Mouse (Mus musculus) limb, embryonic 14.5 days (tissue): Measurements from ENCODE around the gene Gm43518. TPM values are rescaled to one million over a fixed set of nuclear protein-coding genes. Genes with fewer than 3 reads are reported as not detected.

Experiments used
- ATAC-seq: fragments of 200-750 bp; cut with Nextera tagmentation; 2 replicates; pipeline ENCODE4 v1.8.0; 2017; ENCODE audit warnings: low read depth, moderate number of reproducible peaks, moderate TSS enrichment; ENCODE audit not compliant: low FRiP score
- DNase-seq: peaks from one replicate; pipeline ENCODE4 v3.0.0-alpha.2; 2015; ENCODE audit warnings: low spot score
- H3K27ac ChIP-seq: fragments of 300-500 bp; sonication (generic); replicated peaks from 2 replicates; pipeline ENCODE4 v1.5.1; 2014; ENCODE audit warnings: low read depth, mild to moderate bottlenecking, low read length, moderate library complexity, mixed read lengths
- H3K27me3 ChIP-seq: fragments of 300-500 bp; sonication (generic); 2 replicates; pipeline ENCODE4 v1.6.1; 2014; ENCODE audit warnings: low read length, mixed read lengths; ENCODE audit not compliant: control insufficient read depth, insufficient read depth
- H3K36me3 ChIP-seq: fragments of 300-500 bp; sonication (generic); 2 replicates; pipeline ENCODE4 v1.6.1; 2014; ENCODE audit warnings: mild to moderate bottlenecking, low read length, moderate library complexity, mixed read lengths; ENCODE audit not compliant: control insufficient read depth, insufficient read depth
- H3K4me1 ChIP-seq: fragments of 300-500 bp; sonication (generic); 2 replicates; pipeline ENCODE4 v1.6.1; 2014; ENCODE audit warnings: antibody characterized with exemption, low read length, mixed read lengths; ENCODE audit not compliant: control insufficient read depth, insufficient read depth
- H3K4me2 ChIP-seq: fragments of 300-500 bp; sonication (generic); replicated peaks from 2 replicates; pipeline ENCODE4 v1.6.1; 2014; ENCODE audit warnings: low read depth, mild to moderate bottlenecking, low read length, moderate library complexity; ENCODE audit not compliant: severe bottlenecking
- H3K4me3 ChIP-seq: fragments of 300-500 bp; sonication (generic); replicated peaks from 2 replicates; pipeline ENCODE4 v1.5.1; 2014; ENCODE audit warnings: low read length
- H3K9ac ChIP-seq: fragments of 300-500 bp; sonication (generic); 2 replicates; pipeline ENCODE4 v1.6.1; 2014; ENCODE audit warnings: mild to moderate bottlenecking, low read depth, low read length, moderate library complexity; ENCODE audit not compliant: severe bottlenecking
- H3K9me3 ChIP-seq: fragments of 300-500 bp; sonication (generic); 2 replicates; pipeline ENCODE4 v1.6.1; 2016; ENCODE audit warnings: low read length; ENCODE audit not compliant: control insufficient read depth
- POLR2A ChIP-seq: fragments of 200-500 bp; IDR thresholded peaks from 2 replicates; pipeline ENCODE4 v1.8.0; 2012; ENCODE audit warnings: inconsistent platforms, mild to moderate bottlenecking, moderate library complexity, borderline replicate concordance; ENCODE audit not compliant: insufficient read depth, insufficient read length; ENCODE audit errors: extremely low read depth
- WGBS: fragments of 180-500 bp; shearing (Covaris S2); extraction: QIAGEN DNeasy Blood & Tissue Kit; methylation state at CpG from one replicate; pipeline ENCODE4 v1.1.7; 2014; 5-methylcytosine and 5-hydroxymethylcytosine counted together
- polyA plus RNA-seq, 2 experiments: library from polyadenylated mRNA; depleted of rRNA in 1 of 2; stranded (reverse) in 1 of 2; unstranded in 1 of 2; fragments of >200 nt; fragmentation: Nextera tagmentation in 1 of 2; extraction: Ambion mirVana in 1 of 2; gene quantifications; 2 replicates each; pipeline versions ENCODE4 v1.2.1 to v1.2.3; 2012 to 2014

Gene Gm43518
- polyA plus RNA-seq, 2 experiments: 2.1 to 2.2 TPM

GRCm38 (mm10) chr5:123978131-123978530 is 50.9 kb downstream of the Gm43518 start:
- H3K36me3 ChIP-seq: no peaks in the 10 kb centered on the region
- H3K4me2 ChIP-seq: no peak overlapping the region
- H3K27me3 ChIP-seq: no peaks in the 10 kb centered on the region
- no peak for ATAC-seq
- no peaks in the 10 kb centered on the region; the same call in none of the 2 replicates for H3K4me1 ChIP-seq
- H3K9me3 ChIP-seq: no peaks in the 10 kb centered on the region
- no peak for TF ChIP-seq POLR2A
- DNase-seq: no peak
- no peak overlapping the region for H3K9ac ChIP-seq
- 68% methylated on average over 5 of the region's 5 CpGs for WGBS
- H3K4me3 ChIP-seq: no peak overlapping the region
- H3K27ac ChIP-seq: no peak overlapping the region

- no peak for ATAC-seq
- TF ChIP-seq POLR2A: no peak
- Histone ChIP-seq H3K4me3 (no peak overlapping the region), H3K4me2 (no peak overlapping the region), H3K4me1 (no peaks in the 10 kb centered on the region; the same call in none of the 2 replicates), H3K9me3 (no peaks in the 10 kb centered on the region), H3K9ac (no peak overlapping the region), H3K36me3 (no peaks in the 10 kb centered on the region), H3K27ac (no peak overlapping the region), H3K27me3 (no peaks in the 10 kb centered on the region)
- no peak for DNase-seq
- 57% methylated on average over 18 of the region's 18 CpGs for WGBS
Observed at GRCm38 (mm10) chr5:123979221-123979979, 52.2 kb downstream of the Gm43518 start.

- no peaks in the 10 kb centered on the region for H3K27me3 ChIP-seq
- H3K4me1 ChIP-seq: no peaks in the 10 kb centered on the region; the same call in 1 of the 2 replicates
- no peak for ATAC-seq
- no peak for TF ChIP-seq POLR2A
- H3K27ac ChIP-seq: no peak overlapping the region
- H3K4me3 ChIP-seq: no peak overlapping the region
- no peak for DNase-seq
- WGBS: 54% methylated on average over 4 of the region's 4 CpGs
- H3K4me2 ChIP-seq: no peak overlapping the region
- H3K9ac ChIP-seq: no peak overlapping the region
- no peaks in the 10 kb centered on the region for H3K36me3 ChIP-seq
- H3K9me3 ChIP-seq: no peaks in the 10 kb centered on the region
Observed at GRCm38 (mm10) chr5:123979980-123980369, 52.8 kb downstream of the Gm43518 start.

GRCm38 (mm10) chr5:123980521-123981249 is 53.5 kb downstream of the Gm43518 start:
- H3K27ac ChIP-seq: no peak overlapping the region
- no peak overlapping the region for H3K9ac ChIP-seq

GRCm38 (mm10) chr5:123981250-123981554 is 54.0 kb downstream of the Gm43518 start:
- Histone ChIP-seq H3K9ac (no peak overlapping the region), H3K36me3 (no peaks in the 10 kb centered on the region), H3K27me3 (no peaks in the 10 kb centered on the region), H3K4me2 (no peak overlapping the region), H3K4me1 (no peaks in the 10 kb centered on the region; the same call in 1 of the 2 replicates), H3K9me3 (no peaks in the 10 kb centered on the region), H3K27ac (no peak overlapping the region), H3K4me3 (no peak overlapping the region)
- no peak for ATAC-seq
- WGBS: 71% methylated on average over 6 of the region's 6 CpGs
- DNase-seq: no peak
- TF ChIP-seq POLR2A: no peak

More at GRCm38 (mm10) chr5:123980521-123981249, 53.5 kb downstream of the Gm43518 start:
- Histone ChIP-seq H3K9me3 (no peaks in the 10 kb centered on the region), H3K4me1 (no peaks in the 10 kb centered on the region; the same call in 1 of the 2 replicates), H3K27me3 (no peaks in the 10 kb centered on the region), H3K4me3 (no peak overlapping the region), H3K4me2 (no peak overlapping the region), H3K36me3 (no peaks in the 10 kb centered on the region)
- DNase-seq (no peak), ATAC-seq (no peak)
- 74% methylated on average over 9 of the region's 9 CpGs for WGBS
- TF ChIP-seq POLR2A: no peak
